Mouse (Mus musculus) ES-E14 (cell line): ENCODE data around the gene Rpl34. TPM values are rescaled to one million over a fixed set of nuclear protein-coding genes. Genes with fewer than 3 reads are reported as not detected.

ENCODE experiments used
- DNase-seq: peaks from one replicate; pipeline ENCODE4 v3.0.0-alpha.2; 2013; ENCODE audit warnings: low read depth, low spot score
- H3K27ac ChIP-seq: 2 replicates; pipeline ENCODE4 v1.5.1; 2012; ENCODE audit warnings: low read depth, mild to moderate bottlenecking, low read length, moderate library complexity, mixed read lengths; ENCODE audit not compliant: poor library complexity, insufficient read depth, severe bottlenecking
- H3K36me3 ChIP-seq: 2 replicates; pipeline ENCODE4 v1.6.1; 2012; ENCODE audit warnings: mild to moderate bottlenecking, low read length, moderate library complexity, mixed read lengths; ENCODE audit not compliant: control insufficient read depth, poor library complexity, insufficient read depth, severe bottlenecking
- H3K4me1 ChIP-seq, 2 experiments: fragments of 150-350 bp in 1 of 2; sonication (generic) in 1 of 2; 2 replicates each; pipeline ENCODE4 v1.6.1; 2012; ENCODE audit warnings: low read length in 2 of 2, mild to moderate bottlenecking in 1 of 2, mixed read lengths in 1 of 2; ENCODE audit not compliant: control insufficient read depth in 2 of 2, insufficient read depth in 2 of 2, poor library complexity in 1 of 2
- H3K4me3 ChIP-seq, 2 experiments: fragments of 150-350 bp in 1 of 2; sonication (generic) in 1 of 2; 2 replicates each; pipeline ENCODE4 v1.5.1; 2012; ENCODE audit warnings: low read length in 2 of 2, low read depth in 1 of 2, mild to moderate bottlenecking in 1 of 2, mixed read lengths in 1 of 2; ENCODE audit not compliant: insufficient read depth in 1 of 2, poor library complexity in 1 of 2, severe bottlenecking in 1 of 2
- H3K9ac ChIP-seq: 2 replicates; pipeline ENCODE4 v1.6.1; 2012; ENCODE audit warnings: low read depth, mild to moderate bottlenecking, low read length, mixed read lengths; ENCODE audit not compliant: poor library complexity, insufficient read depth, severe bottlenecking
- H3K9me3 ChIP-seq: fragments of 150-350 bp; sonication (generic); 2 replicates; pipeline ENCODE4 v1.6.1; 2012; ENCODE audit warnings: low read depth, mild to moderate bottlenecking, low read length; ENCODE audit not compliant: control insufficient read depth, insufficient read depth
- CHD2 ChIP-seq: IDR thresholded peaks from 2 replicates; pipeline ENCODE4 v1.6.1; 2014; ENCODE audit warnings: mild to moderate bottlenecking, low read depth, low read length, inconsistent platforms
- HCFC1 ChIP-seq: IDR thresholded peaks from 2 replicates; pipeline ENCODE4 v1.6.1; 2012; ENCODE audit warnings: low read length, inconsistent platforms, borderline replicate concordance; ENCODE audit not compliant: insufficient read depth
- MAFK ChIP-seq: IDR thresholded peaks from 2 replicates; pipeline ENCODE4 v1.6.1; 2014; ENCODE audit warnings: mild to moderate bottlenecking, low read depth, low read length, inconsistent platforms; ENCODE audit not compliant: insufficient read depth
- ZC3H11A ChIP-seq: IDR thresholded peaks from 2 replicates; pipeline ENCODE4 v1.6.1; 2012; ENCODE audit warnings: low read depth, mild to moderate bottlenecking, inconsistent platforms, low read length, borderline replicate concordance
- ZNF384 ChIP-seq: IDR thresholded peaks from 2 replicates; pipeline ENCODE4 v1.6.1; 2012; ENCODE audit warnings: low read depth, low read length, inconsistent platforms
- in situ Hi-C, 2 experiments: fragments of 600-800 bp; cut with MboI; formaldehyde crosslinking; loops; one replicate each; pipeline ENCODE4 v1.15.1; 2025; ENCODE audit warnings: low sequenced_read_pairs in 2 of 2, inconsistent platforms in 1 of 2; ENCODE audit not compliant: unreplicated experiment in 2 of 2
- total RNA-seq: library from RNA; depleted of rRNA; stranded (reverse); fragments of 300-350 nt; gene quantifications from 2 replicates; pipeline ENCODE4 v1.2.3, GENCODE M21; 2012

The Rpl34 gene
- total RNA-seq, 1 experiment, result 990 TPM

GRCm38 (mm10) chr3:130737652-130738361, 7.6 kb upstream of the Rpl34 start:
- Histone ChIP-seq H3K9me3 (no peaks in the 10 kb centered on the region), H3K4me1 (no peaks in the 10 kb centered on the region), H3K27ac (no peak overlapping the region), H3K4me3 (no peak overlapping the region), H3K36me3 (no peaks in the 10 kb centered on the region), H3K9ac (no peak overlapping the region)
- TF ChIP-seq MAFK (no peak), CHD2 (no peak), HCFC1 (no peak), ZNF384 (no peak), ZC3H11A (no peak)
- in situ Hi-C loops, result no loop called here
- DNase-seq, result no peak

GRCm38 (mm10) chr3:130736758-130737157, 6.6 kb upstream of the Rpl34 start:
- Histone ChIP-seq H3K27ac (no peak overlapping the region), H3K9me3 (no peaks in the 10 kb centered on the region), H3K4me1 (no peaks in the 10 kb centered on the region), H3K4me3 (no peak overlapping the region), H3K9ac (no peak overlapping the region), H3K36me3 (no peaks in the 10 kb centered on the region)
- in situ Hi-C loops, result no loop called here
- no peak for TF ChIP-seq CHD2
- TF ChIP-seq ZC3H11A, result no peak
- TF ChIP-seq ZNF384, result no peak
- TF ChIP-seq HCFC1, result no peak
- no peak for TF ChIP-seq MAFK
- DNase-seq, result no peak

GRCm38 (mm10) chr3:130729472-130730188, 568 bp downstream of the Rpl34 start:
- no peak for DNase-seq
- Histone ChIP-seq H3K27ac (peak overlapping the region; percentile 69), H3K4me1 (no peaks in the 10 kb centered on the region; a peak in 1 of 4 replicates), H3K9ac (peak overlapping the region; percentile 99), H3K4me3 (peak overlapping the region; percentile 85 to 98), H3K36me3 (peaks cover 31% of the 10 kb centered on the region), H3K9me3 (no peaks in the 10 kb centered on the region)
- TF ChIP-seq ZC3H11A (no peak), CHD2 (no peak), ZNF384 (no peak), MAFK (no peak), HCFC1 (no peak)
- in situ Hi-C loops, result no loop called here

GRCm38 (mm10) chr3:130727676-130728075, 2.5 kb downstream of the Rpl34 start:
- peak overlapping the region in 1 of 2 experiments; percentile 85; a peak in 1 of 4 replicates for H3K4me3 ChIP-seq
- DNase-seq, result no peak
- no peak overlapping the region; the same call in 1 of the 2 replicates for H3K27ac ChIP-seq
- no peaks in the 10 kb centered on the region; a peak in 1 of 4 replicates for H3K4me1 ChIP-seq
- H3K9me3 ChIP-seq, result no peaks in the 10 kb centered on the region
- no peak for TF ChIP-seq HCFC1
- TF ChIP-seq ZNF384, result no peak
- TF ChIP-seq ZC3H11A, result no peak
- TF ChIP-seq MAFK, result no peak
- TF ChIP-seq CHD2, result no peak
- in situ Hi-C loops, result no loop called here
- peaks cover 31% of the 10 kb centered on the region for H3K36me3 ChIP-seq
- H3K9ac ChIP-seq, result peak overlapping the region; percentile 99; the same call in 1 of the 2 replicates
